Mouse (Mus musculus): ENCODE data around the gene Cdk2ap2.

- peak; percentile 77 for TF ChIP-seq CTCF (IDR thresholded peaks at IDR 0.05; ENCODE audit: low read depth)
- TF ChIP-seq EP300 (IDR thresholded peaks at IDR 0.05; ENCODE audit: low read depth): no peak
Observed at GRCm38 (mm10) chr19:4125741-4126696, 29.0 kb downstream of the Cdk2ap2 start, which contains the start of gene Aip.

All from heart, postnatal 0 days (tissue).